Mouse (Mus musculus) embryonic facial prominence, embryonic 10.5 days (tissue): Measurements from ENCODE around the gene Dazap1. TPM values are rescaled to one million over a fixed set of nuclear protein-coding genes. Genes with fewer than 3 reads are reported as not detected.

ENCODE experiments used
- DNase-seq: peaks from one replicate; pipeline ENCODE4 v3.0.0-alpha.2; 2017; ENCODE audit warnings: low spot score
- H3K27ac ChIP-seq: fragments of 300-500 bp; sonication (generic); replicated peaks from 2 replicates; pipeline ENCODE4 v1.5.1; 2016; ENCODE audit warnings: mild to moderate bottlenecking
- H3K27me3 ChIP-seq: fragments of 300-500 bp; sonication (generic); replicated peaks from 2 replicates; pipeline ENCODE4 v1.6.1; 2016; ENCODE audit warnings: low read depth, mild to moderate bottlenecking; ENCODE audit not compliant: poor library complexity, severe bottlenecking
- H3K36me3 ChIP-seq: fragments of 300-500 bp; sonication (generic); replicated peaks from 2 replicates; pipeline ENCODE4 v1.6.1; 2016; ENCODE audit warnings: mild to moderate bottlenecking, moderate library complexity
- H3K4me1 ChIP-seq: fragments of 300-500 bp; sonication (generic); 2 replicates; pipeline ENCODE4 v1.6.1; 2016
- H3K4me3 ChIP-seq: fragments of 300-500 bp; sonication (generic); 2 replicates; pipeline ENCODE4 v1.5.1; 2016; ENCODE audit warnings: mild to moderate bottlenecking, moderate library complexity
- H3K9me3 ChIP-seq: fragments of 300-500 bp; sonication (generic); 2 replicates; pipeline ENCODE4 v1.6.1; 2016; ENCODE audit warnings: mild to moderate bottlenecking
- WGBS: fragments of 180-500 bp; shearing (Covaris S2); methylation state at CpG from one replicate; pipeline ENCODE4 v1.1.7; 2016; 5-methylcytosine and 5-hydroxymethylcytosine counted together
- polyA plus RNA-seq: library from polyadenylated mRNA; unstranded; fragments of >200 nt; fragmentation: Nextera tagmentation; extraction: Ambion mirVana; gene quantifications from 2 replicates; pipeline ENCODE4 v1.2.1, GENCODE M21; 2016

Gene Dazap1
- polyA plus RNA-seq, 1 experiment from 2014 or later: 56.2 TPM

DNA sequence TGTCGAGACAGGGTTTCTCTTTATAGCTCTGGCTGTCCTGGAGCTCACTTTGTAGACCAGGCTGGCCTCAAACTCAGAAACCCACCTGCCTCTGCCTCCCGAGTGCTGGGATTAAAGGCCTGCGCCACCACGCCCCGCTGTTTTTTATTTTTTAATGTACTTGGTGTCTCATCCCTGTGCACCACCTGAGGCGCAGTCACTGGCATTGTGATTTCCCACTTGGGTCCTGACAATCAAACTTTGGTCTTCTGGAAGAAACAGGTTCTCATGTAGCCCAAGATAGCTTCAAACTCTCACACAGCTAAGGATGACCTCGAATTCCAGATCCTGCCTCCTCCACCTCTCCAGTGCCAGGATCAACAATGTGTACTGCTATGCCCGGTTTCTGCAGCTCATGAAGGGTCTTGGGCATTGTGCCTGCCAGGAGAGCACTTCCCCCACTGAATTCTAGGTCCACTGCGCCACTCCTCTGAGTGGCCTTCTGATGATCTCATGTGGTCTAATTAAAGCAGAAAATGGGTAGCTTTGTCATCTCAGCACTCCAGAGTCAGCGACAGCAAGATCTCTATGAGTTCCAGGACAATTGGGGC, 1.6 kb downstream of the Dazap1 start:
- whole genome bisulfite sequencing: 93% methylated on average over 10 of the region's 10 CpGs
- DNase-seq: no peak
- peaks cover 29% of the 10 kb centered on the region for H3K36me3 ChIP-seq
- H3K9me3 ChIP-seq: no peaks in the 10 kb centered on the region
- H3K27ac ChIP-seq: no peak overlapping the region
- H3K27me3 ChIP-seq: peaks cover 10% of the 10 kb centered on the region; the same call in 1 of the 2 replicates
- H3K4me1 ChIP-seq: peaks cover 70% of the 10 kb centered on the region
- 0 out of 2 replicates have a peak overlapping the region, but pooled peaks have one; percentile 13 for H3K4me3 ChIP-seq

DNA sequence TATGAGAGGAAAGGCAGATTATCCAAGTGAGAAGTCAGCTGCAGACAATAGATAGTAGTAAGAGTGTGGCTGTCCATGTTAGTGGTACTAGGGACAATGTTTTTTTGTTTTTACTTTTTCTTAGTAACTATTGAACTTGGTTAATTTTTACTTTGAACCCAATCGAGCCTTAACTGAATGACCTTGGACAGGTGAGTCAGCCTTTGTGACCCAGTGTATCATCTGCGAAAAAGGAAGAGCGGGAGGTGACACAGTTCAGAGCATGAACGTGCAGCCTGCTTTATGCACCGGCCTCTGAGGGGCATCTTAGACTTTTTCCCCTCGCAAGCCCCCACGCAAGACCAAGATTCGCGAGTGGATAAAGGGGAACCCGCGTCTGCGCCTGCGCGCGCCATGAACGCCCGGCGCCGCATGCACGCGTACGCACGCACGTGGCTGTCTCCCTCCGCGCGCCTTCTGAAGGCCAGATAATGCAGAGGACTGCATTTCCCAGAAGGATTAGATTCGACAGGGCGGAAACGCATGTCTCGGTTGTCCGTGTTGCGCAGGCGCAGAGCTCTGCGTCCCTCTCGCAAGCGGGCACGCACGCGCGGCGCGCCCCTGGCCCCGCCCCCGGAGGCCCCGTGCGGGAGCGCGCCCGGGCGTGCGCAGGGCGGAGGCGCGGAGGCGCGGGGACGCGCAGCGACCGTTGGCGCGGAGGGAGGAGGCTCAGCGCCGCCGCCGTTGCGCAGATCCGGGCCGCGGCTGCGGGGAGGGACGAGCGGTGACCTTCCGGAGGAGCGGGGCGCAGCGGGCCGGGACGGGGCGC, 3.3 kb downstream of the Dazap1 start:
- DNase-seq: peak; percentile 99
- Histone ChIP-seq H3K27ac (peak overlapping the region; percentile 98), H3K36me3 (peaks cover 28% of the 10 kb centered on the region), H3K9me3 (no peaks in the 10 kb centered on the region), H3K27me3 (peaks cover 5% of the 10 kb centered on the region; the same call in 1 of the 2 replicates), H3K4me3 (peak overlapping the region; percentile 98), H3K4me1 (peaks cover 66% of the 10 kb centered on the region)
- WGBS: 2% methylated on average over 81 of the region's 81 CpGs

- Histone ChIP-seq H3K27ac (peak overlapping the region; percentile 98), H3K9me3 (no peaks in the 10 kb centered on the region), H3K27me3 (no peaks in the 10 kb centered on the region), H3K4me1 (peaks cover 64% of the 10 kb centered on the region), H3K36me3 (peaks cover 32% of the 10 kb centered on the region), H3K4me3 (peak overlapping the region; percentile 98)
- WGBS: under 1% methylated on average over 18 of the region's 18 CpGs
- no peak for DNase-seq
Measured at GRCm38 (mm10) chr10:80265149-80265486, 3.8 kb downstream of the Dazap1 start.

- 93% methylated on average over 2 of the region's 2 CpGs for WGBS
- Histone ChIP-seq H3K27ac (no peak overlapping the region), H3K4me3 (peak overlapping the region; percentile 37), H3K27me3 (no peaks in the 10 kb centered on the region), H3K9me3 (no peaks in the 10 kb centered on the region), H3K4me1 (peaks cover 58% of the 10 kb centered on the region), H3K36me3 (peaks cover 76% of the 10 kb centered on the region)
- no peak for DNase-seq
Measured at GRCm38 (mm10) chr10:80270099-80270498, 8.8 kb downstream of the Dazap1 start.

- peak overlapping the region; percentile 37 for H3K4me3 ChIP-seq
- no peak overlapping the region for H3K27ac ChIP-seq
- H3K36me3 ChIP-seq: peaks cover 83% of the 10 kb centered on the region
- H3K9me3 ChIP-seq: no peaks in the 10 kb centered on the region
- WGBS: 84% methylated on average over 6 of the region's 6 CpGs
- DNase-seq: no peak
- H3K27me3 ChIP-seq: no peaks in the 10 kb centered on the region
- H3K4me1 ChIP-seq: peaks cover 55% of the 10 kb centered on the region
Measured at GRCm38 (mm10) chr10:80270734-80271181, 9.5 kb downstream of the Dazap1 start.

DNA sequence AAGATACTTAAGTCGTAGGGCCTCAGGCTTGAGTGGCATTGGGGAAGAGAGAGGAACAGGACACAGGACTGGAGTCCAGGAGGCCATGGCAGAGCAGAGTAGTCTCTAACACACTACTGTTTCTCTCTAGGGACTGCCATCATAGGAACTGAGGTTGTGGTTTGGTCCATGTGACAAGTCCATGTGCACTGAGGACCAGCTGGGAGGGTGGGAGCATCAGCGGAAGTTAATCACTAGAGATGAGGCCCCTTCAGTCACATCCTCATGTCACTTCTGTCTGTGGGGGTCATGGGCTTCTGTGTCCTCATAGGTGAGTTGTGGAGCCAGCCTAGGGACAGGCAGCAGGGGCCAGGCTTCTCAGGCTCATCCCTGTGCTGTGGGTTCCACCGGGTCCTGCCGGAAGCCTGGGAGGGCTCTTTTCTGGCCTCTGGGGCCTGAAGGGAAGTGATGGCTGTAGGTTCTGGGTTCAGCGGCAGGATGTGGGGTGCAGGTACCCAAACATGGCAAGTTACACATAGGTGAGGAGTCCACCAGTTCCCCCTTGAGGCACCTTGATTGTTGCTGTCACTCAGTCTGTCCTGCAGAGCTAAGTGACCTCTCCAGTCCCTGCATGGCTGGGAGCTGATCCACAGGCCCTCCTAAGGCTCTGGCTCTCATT, 10.0 kb downstream of the Dazap1 start:
- Histone ChIP-seq H3K4me1 (peaks cover 49% of the 10 kb centered on the region), H3K4me3 (no peak overlapping the region; the same call in 1 of the 2 replicates), H3K27me3 (no peaks in the 10 kb centered on the region), H3K36me3 (peaks cover 88% of the 10 kb centered on the region), H3K27ac (no peak overlapping the region), H3K9me3 (no peaks in the 10 kb centered on the region)
- WGBS: 86% methylated on average over 5 of the region's 5 CpGs
- no peak for DNase-seq

DNA sequence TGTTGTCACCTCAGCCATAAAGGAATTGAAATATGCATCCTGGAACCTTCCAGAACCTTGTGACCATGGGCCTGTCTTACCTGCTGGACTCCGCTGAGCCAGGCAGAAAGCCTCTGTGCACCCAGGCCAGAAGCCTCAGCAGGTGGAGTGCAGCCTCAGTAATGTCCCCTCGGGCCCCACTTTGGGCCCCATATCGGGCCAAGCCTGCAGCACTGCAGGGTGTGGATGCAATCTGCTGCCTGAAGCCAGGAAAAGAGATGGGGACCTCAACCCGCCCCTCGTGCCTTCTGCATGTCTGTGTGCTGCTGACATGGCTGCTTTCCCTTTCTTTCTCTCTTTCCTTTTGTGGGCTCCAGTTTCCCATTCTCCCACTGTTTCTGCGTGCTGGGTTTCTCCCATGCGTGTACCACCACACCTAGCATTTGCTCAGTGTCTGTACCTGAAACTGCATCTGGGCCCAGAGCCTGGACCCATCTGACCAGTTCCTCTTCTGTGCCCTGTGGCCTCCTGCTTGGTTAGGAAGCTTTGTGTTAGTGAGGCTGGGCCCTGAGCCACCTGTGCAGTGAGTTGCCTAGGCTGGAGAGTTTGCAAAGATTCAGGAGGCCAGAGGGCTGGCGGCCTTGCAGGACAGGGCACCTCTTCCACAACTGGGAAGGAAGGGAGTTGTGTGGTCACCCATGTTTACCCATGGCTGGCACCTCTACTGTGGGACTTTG, 10.7 kb downstream of the Dazap1 start:
- peaks cover 42% of the 10 kb centered on the region for H3K4me1 ChIP-seq
- H3K36me3 ChIP-seq: peaks cover 93% of the 10 kb centered on the region
- no peaks in the 10 kb centered on the region for H3K9me3 ChIP-seq
- no peak for DNase-seq
- 88% methylated on average over 8 of the region's 8 CpGs for WGBS
- H3K27ac ChIP-seq: no peak overlapping the region
- no peak overlapping the region; the same call in 1 of the 2 replicates for H3K4me3 ChIP-seq
- H3K27me3 ChIP-seq: no peaks in the 10 kb centered on the region

GRCm38 (mm10) chr10:80273847-80274246, 12.6 kb downstream of the Dazap1 start:
- DNase-seq: no peak
- WGBS: 85% methylated on average over 3 of the region's 3 CpGs
- Histone ChIP-seq H3K4me1 (peaks cover 26% of the 10 kb centered on the region), H3K27ac (no peak overlapping the region), H3K36me3 (peaks cover 94% of the 10 kb centered on the region), H3K4me3 (no peak overlapping the region; the same call in 1 of the 2 replicates), H3K9me3 (no peaks in the 10 kb centered on the region), H3K27me3 (no peaks in the 10 kb centered on the region)

DNA sequence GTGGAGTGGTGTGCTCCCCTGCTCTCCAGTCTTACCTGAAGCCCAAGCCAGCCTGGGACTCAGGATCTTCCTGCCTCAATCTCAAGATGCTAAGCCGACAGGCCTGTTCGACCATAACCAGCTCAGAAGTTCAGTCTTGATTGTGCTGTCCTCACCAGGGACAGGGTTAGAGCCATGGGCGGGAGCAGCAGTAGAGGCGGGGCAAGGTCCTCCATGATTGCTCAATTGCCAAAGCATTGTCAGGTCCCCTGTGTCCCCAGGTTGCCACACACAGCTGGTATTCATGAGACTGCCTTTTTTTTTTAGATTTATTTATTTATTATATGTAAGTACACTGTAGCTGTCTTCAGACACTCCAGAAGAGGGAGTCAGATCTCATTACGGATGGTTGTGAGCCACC, 15.0 kb downstream of the Dazap1 start:
- Histone ChIP-seq H3K4me1 (peaks cover 11% of the 10 kb centered on the region; the same call in 1 of the 2 replicates), H3K27me3 (no peaks in the 10 kb centered on the region), H3K36me3 (peaks cover 95% of the 10 kb centered on the region), H3K4me3 (no peak overlapping the region), H3K9me3 (no peaks in the 10 kb centered on the region), H3K27ac (no peak overlapping the region)
- WGBS: 89% methylated on average over 5 of the region's 5 CpGs
- DNase-seq: no peak

GRCm38 (mm10) chr10:80278390-80278789, 17.1 kb downstream of the Dazap1 start:
- peaks cover 100% of the 10 kb centered on the region for H3K36me3 ChIP-seq
- no peaks in the 10 kb centered on the region for H3K9me3 ChIP-seq
- no peak overlapping the region for H3K4me3 ChIP-seq
- no peak for DNase-seq
- no peaks in the 10 kb centered on the region for H3K27me3 ChIP-seq
- WGBS: 94% methylated on average over 9 of the region's 9 CpGs
- no peak overlapping the region for H3K27ac ChIP-seq
- H3K4me1 ChIP-seq: 0 out of 2 replicates have a peak, but pooled peaks cover 4% of the 10 kb centered on the region

DNA sequence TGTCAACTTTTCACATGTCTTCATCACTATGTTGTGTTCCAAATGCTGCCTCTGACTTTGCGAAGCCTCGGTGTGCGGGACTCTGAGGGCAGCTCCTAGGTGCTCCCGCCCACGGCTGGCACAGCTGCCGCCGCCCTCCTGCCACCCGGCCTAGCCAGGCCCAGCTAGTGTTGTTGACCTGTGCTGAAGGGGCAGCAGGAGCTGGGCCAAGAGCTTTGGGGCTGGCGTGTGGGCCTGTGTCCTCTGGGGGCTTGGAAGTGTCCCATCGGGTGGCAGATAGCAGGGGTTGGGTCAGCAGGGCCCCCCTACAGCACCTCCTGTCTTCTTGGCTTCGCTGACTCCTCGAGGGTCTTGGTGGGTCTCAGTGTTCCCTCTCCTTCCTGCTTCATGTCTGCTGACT, 18.0 kb downstream of the Dazap1 start:
- H3K27ac ChIP-seq: no peak overlapping the region
- H3K4me3 ChIP-seq: no peak overlapping the region
- 0 out of 2 replicates have a peak, but pooled peaks cover 4% of the 10 kb centered on the region for H3K4me1 ChIP-seq
- no peak for DNase-seq
- WGBS: 97% methylated on average over 12 of the region's 12 CpGs
- H3K9me3 ChIP-seq: no peaks in the 10 kb centered on the region
- H3K36me3 ChIP-seq: peaks cover 100% of the 10 kb centered on the region
- H3K27me3 ChIP-seq: no peaks in the 10 kb centered on the region

DNA sequence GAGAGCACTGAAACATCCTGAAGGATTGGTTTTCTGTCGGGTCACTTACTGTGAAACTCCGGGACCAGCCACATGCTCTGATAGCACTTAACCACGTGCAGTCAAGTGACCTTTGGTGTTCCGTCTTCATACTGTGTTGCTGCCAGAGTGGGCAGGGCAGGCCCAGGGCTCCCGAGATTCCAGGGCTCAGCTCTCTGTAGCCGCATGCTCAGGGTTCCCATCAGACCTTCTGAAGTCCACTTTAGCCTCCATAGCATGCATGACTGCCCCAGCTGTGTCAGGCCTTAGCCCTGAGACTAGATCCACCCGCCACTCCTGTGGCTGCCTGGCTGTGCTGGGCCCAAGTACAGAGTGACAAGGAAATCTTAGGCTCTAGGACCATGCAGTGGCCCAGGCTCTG, 20.0 kb downstream of the Dazap1 start:
- H3K4me3 ChIP-seq: no peak overlapping the region
- no peaks in the 10 kb centered on the region for H3K9me3 ChIP-seq
- H3K36me3 ChIP-seq: peaks cover 100% of the 10 kb centered on the region
- H3K27ac ChIP-seq: no peak overlapping the region
- 85% methylated on average over 7 of the region's 7 CpGs for WGBS
- no peak for DNase-seq
- no peaks in the 10 kb centered on the region for H3K27me3 ChIP-seq
- 0 out of 2 replicates have a peak, but pooled peaks cover 4% of the 10 kb centered on the region for H3K4me1 ChIP-seq
